Mouse (Mus musculus) small intestine, adult 2 months (tissue): Measurements from ENCODE around the gene Olfml2b.

Experiments
- CTCF ChIP-seq: fragments of 200-500 bp; IDR thresholded peaks from 2 replicates; pipeline ENCODE4 v1.5.1; 2012; ENCODE audit warnings: low read depth, mild to moderate bottlenecking, control low read depth, inconsistent platforms, low read length, moderate library complexity, mixed read lengths; ENCODE audit not compliant: insufficient replicate concordance, insufficient read length; ENCODE audit errors: extremely low read depth
- POLR2A ChIP-seq: fragments of 200-500 bp; IDR thresholded peaks from 2 replicates; pipeline ENCODE4 v1.6.1; 2012; ENCODE audit warnings: low read depth, mild to moderate bottlenecking, control low read depth, inconsistent platforms, low read length, moderate library complexity

GRCm38 (mm10) chr1:170721560-170721959 lies 77.2 kb downstream of the Olfml2b start:
- no peak for TF ChIP-seq POLR2A
- no peak for TF ChIP-seq CTCF
